Mouse (Mus musculus): ENCODE results near the gene Gm10591. TPM values are rescaled to one million over a fixed set of nuclear protein-coding genes. Genes with fewer than 3 reads are reported as not detected.

Gene Gm10591
- not detected in 2 replicates for polyA plus RNA-seq (2012; rRNA removed)

GRCm38 (mm10) chr4:42611895-42612294 lies at the start of gene Gm10591:
Gene Gm10591, plus strand, starts transcription at chr4:42612195.

GRCm38 (mm10) chr4:42629419-42629818 lies 17.4 kb downstream of the Gm10591 start, which contains the start of gene Gm2564:
Gene Gm2564, plus strand, starts transcription at chr4:42629719.

GRCm38 (mm10) chr4:42654951-42655350 lies 43.0 kb downstream of the Gm10591 start, which contains the start of gene Ccl27b:
Gene Ccl27b, plus strand, starts transcription at chr4:42655251.

GRCm38 (mm10) chr4:42661793-42662192 lies 49.8 kb downstream of the Gm10591 start, which contains the start of gene Il11ra2:
Gene Il11ra2, minus strand, starts transcription at chr4:42661893.

Other genes with a start within 250 kb of the Gm10591 start
- gene Gm21586, start 172.8 kb upstream of the Gm10591 start, polyA plus RNA-seq (2012; rRNA removed), result not detected in 2 replicates
- 0.12 and 0.13 TPM in 2 replicates for gene Gm2163, start 145.4 kb upstream of the Gm10591 start, polyA plus RNA-seq (2012; rRNA removed)
- gene Fam205a2, start 84.0 kb upstream of the Gm10591 start, polyA plus RNA-seq (2012; rRNA removed), result not detected in 2 replicates
- 1.9 TPM in 2 replicates for gene Gm2564, start 17.5 kb downstream of the Gm10591 start, polyA plus RNA-seq (2012; rRNA removed)
- gene Ccl27b, start 43.1 kb downstream of the Gm10591 start, polyA plus RNA-seq (2012; rRNA removed), result not detected in 2 replicates
- gene Il11ra2, start 49.7 kb downstream of the Gm10591 start, polyA plus RNA-seq (2012; rRNA removed), result 0.64 and 0.77 TPM in 2 replicates
- gene 4930578G10Rik, start 123.3 kb downstream of the Gm10591 start, polyA plus RNA-seq (2012; rRNA removed), result not detected in 2 replicates
- gene Ccl19, start 144.4 kb downstream of the Gm10591 start, polyA plus RNA-seq (2012; rRNA removed), result 3.7 and 5.9 TPM in 2 replicates
- gene Ccl21a, start 161.8 kb downstream of the Gm10591 start, polyA plus RNA-seq (2012; rRNA removed), result 130 and 161 TPM in 2 replicates
- not detected in 2 replicates for gene Fam205a1, start 241.7 kb downstream of the Gm10591 start, polyA plus RNA-seq (2012; rRNA removed)
- not detected in 2 replicates for gene Gm12394, start 244.6 kb downstream of the Gm10591 start, polyA plus RNA-seq (2012; rRNA removed)

Data from ovary, adult 2 months (tissue).